Mouse (Mus musculus) midbrain, embryonic 13.5 days (tissue): ENCODE data around the gene Kif18b. TPM values are rescaled to one million over a fixed set of nuclear protein-coding genes. Genes with fewer than 3 reads are reported as not detected.

ENCODE experiments used
- ATAC-seq: fragments of 200-750 bp; cut with Nextera tagmentation; 2 replicates; pipeline ENCODE4 v1.8.0; 2017; ENCODE audit warnings: mild to moderate bottlenecking, moderate TSS enrichment, moderate library complexity
- H3K27ac ChIP-seq: fragments of 300-500 bp; sonication (generic); 2 replicates; pipeline ENCODE4 v1.5.1; 2015; ENCODE audit warnings: inconsistent platforms, mild to moderate bottlenecking, moderate library complexity
- H3K27me3 ChIP-seq: fragments of 300-500 bp; sonication (generic); 2 replicates; pipeline ENCODE4 v1.6.1; 2015; ENCODE audit warnings: mild to moderate bottlenecking, inconsistent platforms
- H3K36me3 ChIP-seq: fragments of 300-500 bp; sonication (generic); 2 replicates; pipeline ENCODE4 v1.6.1; 2015; ENCODE audit warnings: mild to moderate bottlenecking, inconsistent platforms
- H3K4me1 ChIP-seq: fragments of 300-500 bp; sonication (generic); replicated peaks from 2 replicates; pipeline ENCODE4 v1.6.1; 2015; ENCODE audit warnings: inconsistent platforms
- H3K4me2 ChIP-seq: fragments of 300-500 bp; sonication (generic); replicated peaks from 2 replicates; pipeline ENCODE4 v1.6.1; 2015; ENCODE audit warnings: moderate library complexity, mild to moderate bottlenecking, inconsistent platforms
- H3K4me3 ChIP-seq: fragments of 300-500 bp; sonication (generic); replicated peaks from 2 replicates; pipeline ENCODE4 v1.5.1; 2015; ENCODE audit warnings: mild to moderate bottlenecking, inconsistent platforms
- H3K9ac ChIP-seq: fragments of 300-500 bp; sonication (generic); replicated peaks from 2 replicates; pipeline ENCODE4 v1.6.1; 2015; ENCODE audit warnings: mild to moderate bottlenecking, inconsistent platforms
- H3K9me3 ChIP-seq: fragments of 300-500 bp; sonication (generic); 2 replicates; pipeline ENCODE4 v1.6.1; 2016; ENCODE audit warnings: mild to moderate bottlenecking, inconsistent platforms
- WGBS: fragments of 180-500 bp; shearing (Covaris S2); methylation state at CpG from one replicate; pipeline ENCODE4 v1.1.7; 2015; 5-methylcytosine and 5-hydroxymethylcytosine counted together
- polyA plus RNA-seq: library from polyadenylated mRNA; unstranded; fragments of >200 nt; fragmentation: Nextera tagmentation; extraction: Ambion mirVana; gene quantifications from 2 replicates; pipeline ENCODE4 v1.2.1, GENCODE M21; 2015

The Kif18b gene
- polyA plus RNA-seq, 1 experiment from 2014 or later: 4.9 TPM

DNA sequence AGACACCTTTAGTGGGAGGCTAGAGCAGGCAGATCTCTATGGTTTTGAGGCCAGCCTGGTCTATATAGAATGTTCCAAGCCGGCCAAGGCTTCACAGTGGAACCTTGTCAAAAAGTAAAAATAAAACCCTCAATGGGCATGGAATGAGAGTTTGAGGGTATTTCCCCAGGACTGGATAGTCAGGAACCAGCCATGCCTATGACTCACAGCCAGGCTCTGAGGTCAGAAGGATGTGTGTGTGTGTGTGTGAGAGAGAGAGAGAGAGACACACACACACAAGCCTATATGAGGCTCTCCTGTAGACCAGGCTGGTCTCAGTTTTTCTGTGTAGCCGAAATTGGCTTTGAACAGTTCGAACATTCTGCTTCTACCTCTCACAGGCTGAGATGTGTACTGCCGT is 30.2 kb downstream of the Kif18b start:
- H3K4me2 ChIP-seq: no peak overlapping the region
- ATAC-seq: no peak
- H3K4me3 ChIP-seq: no peak overlapping the region
- H3K27ac ChIP-seq: no peak overlapping the region
- H3K9ac ChIP-seq: no peak overlapping the region
- H3K27me3 ChIP-seq: peaks cover 69% of the 10 kb centered on the region
- WGBS: 91% methylated on average over 4 of the region's 4 CpGs
- no peaks in the 10 kb centered on the region for H3K9me3 ChIP-seq
- H3K36me3 ChIP-seq: no peaks in the 10 kb centered on the region
- peaks cover 12% of the 10 kb centered on the region for H3K4me1 ChIP-seq

DNA sequence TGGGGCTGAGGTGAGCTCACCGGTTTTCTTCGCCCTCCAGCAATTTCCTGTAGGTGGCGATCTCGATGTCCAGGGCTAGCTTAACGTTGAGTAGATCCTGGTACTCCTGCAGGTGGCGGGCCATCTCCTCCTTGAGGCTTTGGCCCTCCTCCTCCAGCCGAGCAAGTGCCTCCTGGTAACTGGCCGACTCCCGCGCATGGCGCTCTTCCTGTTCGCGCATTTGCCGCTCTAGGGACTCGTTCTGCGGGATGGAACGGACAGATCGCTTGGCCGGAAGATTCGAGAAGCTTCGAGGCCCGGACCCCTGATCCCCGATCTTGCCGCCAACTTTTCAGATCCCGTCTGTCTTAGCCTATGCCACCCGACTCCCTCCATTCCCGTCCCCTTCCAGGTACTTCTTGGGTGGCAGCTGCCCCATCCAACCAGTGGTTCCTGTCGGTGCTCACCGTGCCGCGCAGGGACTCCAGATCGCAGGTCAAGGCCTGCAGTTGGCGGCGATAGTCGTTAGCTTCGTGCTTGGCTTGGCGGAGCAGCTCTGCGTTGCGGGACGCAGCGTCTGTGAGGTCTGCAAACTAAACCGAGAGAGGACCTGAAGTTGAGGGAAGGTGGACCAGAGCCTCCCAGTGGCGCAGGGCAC is 31.8 kb downstream of the Kif18b start:
- ATAC-seq: no peak
- Histone ChIP-seq H3K27ac (no peak overlapping the region), H3K4me1 (peaks cover 8% of the 10 kb centered on the region), H3K27me3 (peaks cover 63% of the 10 kb centered on the region), H3K9ac (peak overlapping the region; percentile 39), H3K36me3 (no peaks in the 10 kb centered on the region), H3K9me3 (no peaks in the 10 kb centered on the region), H3K4me3 (peak overlapping the region; percentile 25), H3K4me2 (peak overlapping the region; percentile 40)
- WGBS: 2% methylated on average over 43 of the region's 43 CpGs

- H3K36me3 ChIP-seq: no peaks in the 10 kb centered on the region
- 67% methylated on average over 5 of the region's 5 CpGs for WGBS
- no peak for ATAC-seq
- no peaks in the 10 kb centered on the region for H3K9me3 ChIP-seq
- H3K4me3 ChIP-seq: no peak overlapping the region
- H3K4me2 ChIP-seq: no peak overlapping the region
- H3K4me1 ChIP-seq: peaks cover 6% of the 10 kb centered on the region
- H3K27ac ChIP-seq: no peak overlapping the region
- H3K27me3 ChIP-seq: peaks cover 38% of the 10 kb centered on the region
- no peak overlapping the region for H3K9ac ChIP-seq
Observed at GRCm38 (mm10) chr11:102890096-102890495, 34.8 kb downstream of the Kif18b start.

- Histone ChIP-seq H3K4me2 (no peak overlapping the region), H3K27me3 (peaks cover 23% of the 10 kb centered on the region), H3K4me3 (no peak overlapping the region), H3K27ac (no peak overlapping the region), H3K9me3 (no peaks in the 10 kb centered on the region), H3K4me1 (peaks cover 3% of the 10 kb centered on the region; the same call in 1 of the 2 replicates), H3K9ac (no peak overlapping the region), H3K36me3 (no peaks in the 10 kb centered on the region)
- 67% methylated on average over 3 of the region's 3 CpGs for WGBS
- ATAC-seq: no peak
Observed at GRCm38 (mm10) chr11:102888135-102888534, 36.8 kb downstream of the Kif18b start.

DNA sequence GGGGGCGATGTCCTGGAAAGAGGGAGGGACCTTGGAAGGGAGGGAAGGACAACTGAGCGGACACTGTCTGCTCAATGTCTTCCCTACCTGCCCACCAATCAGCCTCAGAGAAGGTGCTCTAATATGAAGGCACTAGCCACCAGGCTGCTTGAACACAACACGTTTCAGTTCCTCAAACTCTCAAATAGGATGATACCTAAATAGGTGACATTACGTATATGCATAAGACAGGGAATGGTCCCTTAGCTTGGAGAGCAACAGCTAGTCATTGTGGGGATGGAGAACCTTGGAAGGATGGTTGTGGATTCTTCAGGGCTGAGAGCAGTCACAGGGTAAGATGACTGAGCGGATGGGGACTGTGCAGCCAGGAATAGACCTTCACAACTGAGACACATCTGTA is 37.5 kb downstream of the Kif18b start:
- peaks cover 16% of the 10 kb centered on the region for H3K27me3 ChIP-seq
- H3K4me3 ChIP-seq: no peak overlapping the region
- H3K4me1 ChIP-seq: no peaks in the 10 kb centered on the region
- H3K4me2 ChIP-seq: no peak overlapping the region
- H3K9me3 ChIP-seq: no peaks in the 10 kb centered on the region
- no peak for ATAC-seq
- no peak overlapping the region for H3K27ac ChIP-seq
- WGBS: 91% methylated on average over 5 of the region's 5 CpGs
- H3K36me3 ChIP-seq: no peaks in the 10 kb centered on the region
- no peak overlapping the region for H3K9ac ChIP-seq

DNA sequence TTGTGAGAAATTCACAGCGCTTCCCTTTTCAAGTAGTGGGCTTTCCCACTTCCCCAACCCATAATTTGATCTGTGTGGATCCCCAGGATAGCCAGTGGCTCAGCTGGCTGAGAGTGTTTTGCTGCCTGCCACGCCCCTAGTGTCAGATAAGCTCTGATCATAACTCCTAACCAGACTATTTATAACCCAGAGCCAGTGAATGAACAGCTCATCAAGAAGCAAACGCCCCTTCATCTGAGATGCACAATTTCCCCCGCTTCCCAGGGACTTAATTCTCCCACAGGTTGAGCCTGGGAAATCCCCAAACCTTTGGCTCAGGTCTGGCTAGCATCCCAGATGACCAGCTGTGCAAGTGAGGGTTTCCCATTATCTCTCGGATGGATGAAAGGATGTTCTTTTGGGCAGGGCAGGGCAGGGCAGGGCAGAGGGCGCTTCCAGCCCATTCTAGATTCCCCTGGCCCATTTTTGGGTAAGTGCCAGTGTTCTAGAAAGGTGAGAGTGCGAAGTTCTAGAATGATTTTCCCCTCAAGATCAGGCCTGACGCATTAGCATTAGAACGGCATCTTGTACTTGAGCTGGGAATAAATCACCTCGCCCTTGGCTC is 40.2 kb downstream of the Kif18b start, which contains the start of gene Fam187a:
TSS of gene Fam187a (plus strand) at position 554 of the 604 bp plus-strand sequence.
- no peak within 1 kb of the TSS for H3K4me3 ChIP-seq
- no peak within 1 kb of the TSS for H3K27ac ChIP-seq
- peaks cover 11% of the 10 kb centered on the region for H3K4me1 ChIP-seq
- H3K4me2 ChIP-seq: no peak within 1 kb of the TSS
- H3K9me3 ChIP-seq: no peaks in the 10 kb centered on the region
- H3K9ac ChIP-seq: no peak within 1 kb of the TSS; the same call in 1 of the 2 replicates
- H3K36me3 ChIP-seq: no peaks in the 10 kb centered on the region
- H3K27me3 ChIP-seq: 0 out of 2 replicates have a peak, but pooled peaks cover 5% of the 10 kb centered on the region
- 60% methylated on average over 10 of the region's 10 CpGs for WGBS
- no peak for ATAC-seq

- Histone ChIP-seq H3K4me1 (peaks cover 20% of the 10 kb centered on the region), H3K4me2 (peak overlapping the region; percentile 75), H3K9me3 (no peaks in the 10 kb centered on the region), H3K36me3 (peaks cover 10% of the 10 kb centered on the region), H3K27me3 (0 out of 2 replicates have a peak, but pooled peaks cover 5% of the 10 kb centered on the region), H3K9ac (peak overlapping the region; percentile 82), H3K4me3 (peak overlapping the region; percentile 73), H3K27ac (peak overlapping the region; percentile 81)
- WGBS: 16% methylated on average over 13 of the region's 13 CpGs
- ATAC-seq: peak; percentile 22
Observed at GRCm38 (mm10) chr11:102881314-102882198, 43.4 kb downstream of the Kif18b start.

GRCm38 (mm10) chr11:102880585-102881313 is 44.2 kb downstream of the Kif18b start, which contains the start of the genes Eftud2 and Ccdc103:
Eftud2 (minus strand) TSS chr11:102880985.
Ccdc103 (plus strand) TSS chr11:102881204.
- ATAC-seq: peak; percentile 95
- Histone ChIP-seq H3K4me3 (peak within 1 kb of the TSS; percentile 73), H3K27ac (peak within 1 kb of the TSS; percentile 81), H3K4me1 (peaks cover 20% of the 10 kb centered on the region), H3K9me3 (no peaks in the 10 kb centered on the region), H3K27me3 (0 out of 2 replicates have a peak, but pooled peaks cover 5% of the 10 kb centered on the region), H3K36me3 (peaks cover 17% of the 10 kb centered on the region), H3K4me2 (peak within 1 kb of the TSS; percentile 75), H3K9ac (peak within 1 kb of the TSS; percentile 82)
- WGBS: under 1% methylated on average over 62 of the region's 62 CpGs

DNA sequence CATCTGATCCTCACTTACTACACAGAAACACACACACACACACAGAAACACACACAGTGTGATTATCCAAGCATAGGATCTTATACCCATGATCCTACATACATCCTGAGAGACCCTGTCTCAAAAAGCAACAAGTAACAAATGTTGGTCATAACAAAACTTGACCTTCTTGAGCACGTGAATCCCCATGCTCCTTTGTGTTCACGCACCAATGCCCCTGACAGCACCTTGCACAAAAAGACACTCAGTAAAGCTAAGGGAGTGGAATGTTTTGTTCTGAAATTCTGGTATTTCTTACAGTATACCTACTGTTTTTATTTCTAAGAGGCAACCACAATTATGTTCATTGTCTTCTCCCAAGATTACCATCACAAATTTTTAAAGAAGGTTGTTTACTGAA is 45.4 kb downstream of the Kif18b start:
- H3K9me3 ChIP-seq: no peaks in the 10 kb centered on the region
- H3K27ac ChIP-seq: no peak overlapping the region
- no peak for ATAC-seq
- 0 out of 2 replicates have a peak, but pooled peaks cover 5% of the 10 kb centered on the region for H3K27me3 ChIP-seq
- H3K36me3 ChIP-seq: peaks cover 29% of the 10 kb centered on the region
- peak overlapping the region; percentile 73 for H3K4me3 ChIP-seq
- peaks cover 20% of the 10 kb centered on the region for H3K4me1 ChIP-seq
- H3K4me2 ChIP-seq: peak overlapping the region; percentile 75
- H3K9ac ChIP-seq: peak overlapping the region; percentile 82; the same call in 1 of the 2 replicates
- WGBS: 60% methylated on average over 2 of the region's 2 CpGs

DNA sequence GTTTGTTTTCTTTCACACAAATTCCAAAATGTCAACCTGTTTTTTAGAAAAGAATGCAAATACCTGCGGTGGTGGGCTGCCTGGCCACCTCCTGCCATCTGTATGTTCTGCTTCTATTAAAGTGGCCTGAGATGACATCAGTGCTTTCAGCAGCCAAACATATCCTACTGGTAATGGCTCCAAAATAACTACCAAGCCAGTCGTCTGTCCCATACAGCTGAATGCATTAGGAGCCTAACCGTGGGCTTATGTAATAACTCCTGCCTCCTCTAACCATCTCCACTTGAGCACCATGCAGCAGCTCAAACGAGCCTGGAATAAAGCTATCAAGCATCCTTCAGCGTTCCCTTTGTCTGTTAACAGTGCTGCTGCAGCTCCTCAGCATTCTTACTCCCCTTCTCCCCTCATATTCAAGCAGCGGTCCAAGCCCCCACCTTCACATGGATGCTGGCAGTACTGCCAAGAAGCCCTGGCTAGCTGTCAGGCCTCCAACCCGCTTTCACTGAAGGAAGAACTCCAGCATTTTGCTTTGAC is 50.1 kb downstream of the Kif18b start:
- Histone ChIP-seq H3K4me2 (no peak overlapping the region), H3K4me1 (peaks cover 10% of the 10 kb centered on the region), H3K4me3 (no peak overlapping the region), H3K9ac (0 out of 2 replicates have a peak overlapping the region, but pooled peaks have one; percentile 6), H3K27me3 (no peaks in the 10 kb centered on the region), H3K9me3 (no peaks in the 10 kb centered on the region), H3K27ac (no peak overlapping the region), H3K36me3 (peaks cover 64% of the 10 kb centered on the region)
- WGBS: 91% methylated on average over 7 of the region's 7 CpGs
- ATAC-seq: no peak

- no peak overlapping the region for H3K27ac ChIP-seq
- no peak overlapping the region for H3K9ac ChIP-seq
- H3K4me1 ChIP-seq: no peaks in the 10 kb centered on the region
- no peak overlapping the region for H3K4me3 ChIP-seq
- no peak overlapping the region for H3K4me2 ChIP-seq
- peaks cover 93% of the 10 kb centered on the region for H3K36me3 ChIP-seq
- no peaks in the 10 kb centered on the region for H3K27me3 ChIP-seq
- 50% methylated on average over 4 of the region's 4 CpGs for WGBS
- ATAC-seq: no peak
- H3K9me3 ChIP-seq: no peaks in the 10 kb centered on the region
Observed at GRCm38 (mm10) chr11:102864272-102864671, 60.7 kb downstream of the Kif18b start.
